Mouse (Mus musculus) megakaryocyte, embryonic 14.5 days (primary cell): ENCODE measurements at regions not wholly inside any gene's neighbourhood (a gene's known extent, or its start where the extent isn't known, plus 50 kb on each side); places are given as distances from the start of the nearest gene placed in this dataset.

ENCODE experiments used
- FLI1 ChIP-seq: IDR thresholded peaks from 2 replicates; pipeline ENCODE4 v1.6.1; 2012; ENCODE audit warnings: low read length, inconsistent platforms, mixed read lengths
- GATA1 ChIP-seq: IDR thresholded peaks from 3 replicates; pipeline ENCODE4 v1.6.1; 2012; ENCODE audit warnings: mixed read lengths, low read length, inconsistent platforms, borderline replicate concordance

GRCm38 (mm10) chr7:129789461-129789860 is 197.8 kb downstream of the Wdr11 start:
- TF ChIP-seq GATA1 (no peak), FLI1 (no peak)
